Mouse (Mus musculus) 3T3-L1 (cell line): ENCODE measurements around the gene Rep15.
A peak's percentile ranks its signal among the peaks of the same experiment; 100 is the strongest.

Experiments
- DNase-seq: peaks from one replicate; pipeline ENCODE4 v3.0.0-alpha.2; 2015; ENCODE audit warnings: low read depth, low spot score

Rep15 gene

GRCm38 (mm10) chr6:147029591-147029990, 2.8 kb upstream of the Rep15 start:
- no peak for DNase-seq

DNA sequence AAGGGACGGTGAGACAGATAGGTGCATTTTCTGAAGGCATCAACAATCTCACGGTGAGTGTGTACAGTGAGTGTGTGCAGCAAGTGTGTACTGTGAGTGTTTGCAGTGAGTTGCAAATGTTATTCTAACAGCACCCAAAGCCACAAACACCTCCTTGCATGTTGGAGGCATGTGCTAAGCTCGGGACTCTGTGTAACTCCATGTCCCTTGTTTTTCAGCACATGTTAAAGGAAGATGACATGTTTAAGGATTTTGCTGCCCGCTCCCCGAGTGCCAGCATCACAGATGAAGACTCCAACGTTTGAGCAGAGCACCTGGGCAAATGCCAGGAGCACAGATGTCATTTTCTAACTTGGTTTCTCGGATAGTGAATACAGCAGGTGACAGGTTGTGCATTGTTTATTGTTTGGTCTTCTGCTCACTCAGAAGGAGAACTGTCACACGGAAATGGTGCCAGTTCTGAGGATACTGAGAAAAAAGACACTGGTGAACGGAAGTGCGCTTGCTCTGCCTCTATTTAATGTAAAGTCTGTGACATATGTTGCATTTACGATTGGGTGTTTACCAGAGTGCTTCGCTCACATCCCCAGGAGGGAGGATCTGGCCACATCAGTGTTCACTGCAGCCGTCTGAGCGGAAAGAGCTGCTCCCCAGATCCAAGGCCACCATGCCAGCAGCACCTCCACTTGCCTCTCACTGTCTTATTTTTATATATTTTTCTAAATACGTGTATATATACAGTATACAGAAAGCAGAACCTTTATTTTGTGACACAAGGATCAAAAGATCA, 2.1 kb upstream of the Rep15 start:
- no peak for DNase-seq

GRCm38 (mm10) chr6:147042291-147043290, 10.2 kb downstream of the Rep15 start, which contains the start of gene Mrps35:
Mrps35 (plus strand) TSS chr6:147042764.
- DNase-seq = peak; percentile 95

- peak; percentile 33 for DNase-seq
Observed at GRCm38 (mm10) chr6:147043633-147044032, 11.2 kb downstream of the Rep15 start.

DNA sequence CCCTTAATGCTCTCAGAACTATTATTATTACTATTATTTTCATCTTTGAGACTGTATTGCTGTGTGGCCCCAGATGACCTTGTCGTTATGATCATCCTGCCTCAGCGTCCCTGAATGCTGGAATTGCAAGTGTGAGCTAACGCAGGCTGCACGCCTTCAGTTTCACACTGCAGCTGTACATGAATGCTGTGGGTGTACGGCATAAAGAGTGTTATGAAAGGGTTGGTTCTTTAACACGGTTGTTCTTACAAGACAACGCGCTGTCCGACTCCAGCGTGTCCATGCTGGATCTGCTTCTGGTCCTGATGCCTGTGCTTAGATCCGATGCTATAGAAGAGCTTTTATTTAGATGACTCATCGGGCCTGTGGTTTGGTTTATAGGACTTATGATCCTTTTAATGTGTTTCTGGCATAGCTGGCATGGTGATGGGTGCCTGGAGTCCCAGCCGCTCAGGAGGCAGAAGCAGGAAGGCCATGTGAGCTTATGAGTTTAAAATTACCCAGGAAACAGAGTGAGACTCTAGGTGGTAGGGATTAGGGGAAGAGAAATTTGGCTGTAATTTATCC, 16.9 kb downstream of the Rep15 start:
- peak; percentile 66 for DNase-seq

DNA sequence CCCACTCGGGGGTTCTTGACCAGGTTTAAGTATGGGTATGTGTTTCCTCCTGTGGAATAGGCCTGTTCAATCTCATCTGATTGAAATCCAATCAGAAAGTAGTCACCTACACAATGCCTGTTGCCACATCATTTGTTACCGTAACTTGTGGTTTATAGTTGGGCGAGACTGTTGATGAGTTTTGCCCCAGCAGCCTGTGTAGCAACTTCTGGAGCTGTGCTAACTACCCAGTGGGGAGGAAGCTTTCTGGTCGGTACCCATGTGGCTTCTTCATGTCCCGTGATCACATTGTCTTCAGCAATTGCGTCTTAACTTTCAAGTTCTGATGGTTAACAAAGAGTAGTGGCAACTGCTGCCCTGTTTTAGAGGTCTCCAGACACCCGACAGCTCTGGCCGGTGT, 19.3 kb downstream of the Rep15 start:
- DNase-seq = no peak

- no peak for DNase-seq
Observed at GRCm38 (mm10) chr6:147052440-147052839, 20.1 kb downstream of the Rep15 start.

GRCm38 (mm10) chr6:147053785-147054646, 21.6 kb downstream of the Rep15 start:
- no peak for DNase-seq

- DNase-seq = no peak
Observed at GRCm38 (mm10) chr6:147055374-147055977, 23.1 kb downstream of the Rep15 start.

DNA sequence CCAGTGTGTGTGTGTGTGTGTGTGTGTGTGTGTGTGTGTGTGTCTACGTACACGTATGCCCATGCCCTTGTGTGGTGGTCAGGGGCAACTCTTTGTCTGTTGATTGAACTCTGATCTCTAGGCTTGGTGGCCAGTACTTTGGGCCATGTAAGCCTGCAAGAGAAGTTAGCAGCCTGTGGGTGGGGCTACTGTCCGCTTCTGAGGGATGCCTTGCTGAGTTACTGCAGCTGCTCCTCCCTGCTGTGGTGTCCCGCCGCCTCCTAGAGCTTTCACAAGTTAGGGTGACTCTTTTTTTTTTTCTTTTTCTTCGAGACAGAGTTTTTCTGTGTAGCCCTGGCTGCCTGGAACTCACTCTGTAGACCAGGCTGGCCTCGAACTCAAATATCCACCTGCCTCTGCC, 26.9 kb downstream of the Rep15 start:
- no peak for DNase-seq

DNA sequence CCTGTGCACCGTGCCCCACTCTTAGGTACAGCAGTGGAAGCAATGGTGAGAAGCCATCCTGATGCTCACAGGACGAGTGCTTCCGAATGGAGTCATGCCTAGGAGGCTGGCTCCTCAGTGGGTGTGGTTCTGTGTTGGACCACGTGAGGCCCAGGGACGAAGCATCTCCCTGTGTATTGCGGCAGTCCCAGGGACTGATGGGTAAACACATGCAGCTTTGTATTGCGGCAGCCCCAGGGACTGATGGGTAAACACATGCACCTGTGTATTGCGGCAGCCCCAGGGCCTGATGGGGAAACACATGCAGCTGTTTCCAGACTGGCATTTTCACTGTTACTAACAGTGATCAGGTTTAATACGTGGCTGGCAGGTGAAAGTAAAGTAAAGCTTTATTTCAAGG, 29.2 kb downstream of the Rep15 start:
- DNase-seq = no peak

- no peak for DNase-seq
Observed at GRCm38 (mm10) chr6:147062034-147062433, 29.6 kb downstream of the Rep15 start.

DNA sequence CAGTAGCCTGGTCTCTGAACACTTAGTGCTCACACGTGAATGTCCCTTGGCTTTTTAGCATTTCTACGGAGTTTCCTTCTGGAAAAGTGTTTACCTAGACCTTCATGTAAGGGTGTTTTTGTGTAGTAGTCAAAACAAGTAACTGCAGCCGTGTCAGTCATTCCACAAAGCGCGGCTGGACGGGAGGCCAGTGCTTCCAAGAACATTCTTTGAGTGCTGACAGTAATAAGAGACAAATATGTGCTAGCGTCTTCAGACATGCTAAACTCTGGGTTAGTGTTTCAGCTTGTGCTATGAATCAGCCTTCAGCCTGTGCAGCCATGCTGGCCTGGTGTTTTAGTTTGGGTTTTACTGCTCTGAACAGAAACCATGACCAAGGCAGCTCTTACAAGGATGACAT, 30.3 kb downstream of the Rep15 start:
- DNase-seq = no peak

GRCm38 (mm10) chr6:147064226-147064943, 32.0 kb downstream of the Rep15 start:
- DNase-seq = no peak

GRCm38 (mm10) chr6:147064944-147065261, 32.5 kb downstream of the Rep15 start:
- DNase-seq = no peak

DNA sequence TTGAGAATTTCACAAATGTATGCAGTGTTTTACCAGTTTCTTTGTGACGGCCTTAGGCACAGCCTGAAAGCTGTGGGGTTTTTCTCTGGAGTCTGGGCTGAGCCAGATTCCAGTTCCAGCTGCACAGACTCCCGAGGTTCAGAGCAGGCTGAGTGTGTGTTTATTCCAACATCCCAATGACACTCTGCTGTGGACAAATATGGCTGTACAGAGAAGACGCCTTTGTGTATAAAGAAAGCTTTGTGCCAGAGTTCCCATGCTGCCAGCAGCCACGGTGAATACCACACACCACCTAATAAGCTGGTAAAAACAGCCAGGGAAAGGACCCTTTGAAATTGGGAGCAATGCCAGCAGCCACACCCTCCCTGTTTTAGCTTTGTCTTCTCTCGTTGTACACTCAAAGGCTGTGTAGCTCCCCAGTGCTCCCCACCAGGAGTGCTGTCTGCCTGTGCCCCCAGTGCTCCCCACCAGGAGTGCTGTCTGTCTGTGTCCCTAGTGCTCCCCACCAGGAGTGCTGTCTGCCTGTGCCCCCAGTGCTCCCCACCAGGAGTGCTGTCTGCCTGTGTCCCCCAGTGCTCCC, 43.5 kb downstream of the Rep15 start:
- DNase-seq = no peak

- no peak for DNase-seq
Observed at GRCm38 (mm10) chr6:147076878-147077277, 44.5 kb downstream of the Rep15 start.

GRCm38 (mm10) chr6:147079919-147080318, 47.5 kb downstream of the Rep15 start:
- DNase-seq = no peak
